Mouse (Mus musculus): ENCODE measurements around the gene 1700028P14Rik. TPM values are rescaled to one million over a fixed set of nuclear protein-coding genes. Genes with fewer than 3 reads are reported as not detected.

1700028P14Rik gene
- total RNA-seq, 1 experiment from 2014 or later: not detected

DNA sequence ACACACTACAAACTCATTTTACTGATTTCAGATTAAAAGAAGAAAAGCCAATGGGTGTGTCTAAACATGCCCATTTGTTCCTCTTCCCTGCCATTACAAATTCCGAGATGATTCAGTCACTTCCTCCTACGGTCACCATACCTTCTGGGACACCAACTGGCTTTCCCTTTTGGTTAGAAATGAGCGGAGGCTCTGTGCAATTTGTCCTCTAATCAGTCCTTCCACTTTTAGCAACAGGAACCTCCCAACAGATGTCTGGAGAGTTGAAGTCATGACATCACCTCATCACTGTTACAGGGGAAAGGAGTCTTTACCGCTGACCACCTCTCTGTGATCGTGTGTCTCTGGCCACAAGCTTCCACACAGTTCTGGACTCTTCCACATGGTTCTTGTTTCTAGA is 132.0 kb downstream of the 1700028P14Rik start:
- peak; percentile 75 for ATAC-seq (replicated peaks; ENCODE audit: insufficient number of reproducible peaks, low FRiP score, low TSS enrichment, poor library complexity, severe bottlenecking)

DNA sequence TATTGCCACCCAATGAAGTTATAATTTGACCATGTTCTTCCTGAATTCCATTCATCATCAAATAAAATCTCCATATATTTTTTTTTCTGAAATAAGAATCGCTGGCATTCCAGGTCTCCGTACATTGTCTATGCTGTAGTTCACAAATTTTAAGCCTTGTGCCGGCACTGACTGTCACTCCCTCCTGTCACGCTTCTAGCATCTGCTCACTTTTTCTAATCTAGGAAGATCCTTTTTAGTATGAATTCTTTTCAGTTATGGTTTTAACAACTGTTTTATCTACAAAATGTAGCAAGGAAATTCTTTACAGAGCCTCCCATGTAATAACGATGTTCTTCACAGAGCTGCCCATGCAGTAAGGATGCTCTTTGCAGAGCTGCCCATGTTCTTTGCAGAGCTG is 134.1 kb downstream of the 1700028P14Rik start:
- ATAC-seq (replicated peaks; ENCODE audit: insufficient number of reproducible peaks, low FRiP score, low TSS enrichment, poor library complexity, severe bottlenecking): no peak

DNA sequence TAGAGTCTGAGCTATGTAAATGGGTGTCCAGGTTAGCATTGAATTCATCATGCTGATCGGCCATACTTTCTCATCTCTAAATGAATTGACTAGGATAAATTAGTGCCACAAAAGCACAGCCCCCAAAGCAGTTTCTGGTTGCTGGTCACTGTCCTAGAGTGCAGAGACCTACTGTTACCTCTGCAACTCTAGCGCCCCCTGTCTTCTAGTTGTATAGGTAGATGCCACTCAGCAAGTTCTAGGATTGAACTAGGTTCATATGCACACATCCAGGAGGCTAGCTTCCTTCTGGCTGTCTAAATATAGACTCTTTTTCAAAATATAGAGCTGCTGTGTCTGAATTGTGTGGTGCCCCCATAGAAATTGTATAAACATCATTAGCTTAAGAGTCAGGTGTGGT is 141.3 kb downstream of the 1700028P14Rik start:
- ATAC-seq (replicated peaks; ENCODE audit: insufficient number of reproducible peaks, low FRiP score, low TSS enrichment, poor library complexity, severe bottlenecking): no peak

Other genes starting within 250 kb of the 1700028P14Rik start
- 0.75 to 2.2 TPM in 2 of 3 replicates, not detected in the other for gene Mamdc2, start 204.4 kb downstream of the 1700028P14Rik start, total RNA-seq (2017)
- 23.8 to 30.3 TPM (median 26.7 TPM) in 3 replicates for gene Ptar1, start 34.6 kb upstream of the 1700028P14Rik start, total RNA-seq (2017)
- 5.5 to 7.1 TPM (median 6.4 TPM) in 3 replicates for gene Apba1, start 106.1 kb upstream of the 1700028P14Rik start, total RNA-seq (2017)